Mouse (Mus musculus): ENCODE measurements around the gene Mpp2.

The Mpp2 gene

GRCm38 (mm10) chr11:102087931-102088898 is at the start of gene Mpp2:
Gene Mpp2 (minus strand): TSS chr11:102088515.
- no peak for DNase-seq (ENCODE audit: low read depth, low spot score)

GRCm38 (mm10) chr11:102137625-102138446 is 49.5 kb upstream of the Mpp2 start:
- DNase-seq (ENCODE audit: low read depth, low spot score): peak; percentile 66

GRCm38 (mm10) chr11:102134516-102134915 is 46.2 kb upstream of the Mpp2 start:
- no peak for DNase-seq (ENCODE audit: low read depth, low spot score)

GRCm38 (mm10) chr11:102117386-102117785 is 29.1 kb upstream of the Mpp2 start:
- no peak for DNase-seq (ENCODE audit: low read depth, low spot score)

GRCm38 (mm10) chr11:102116241-102116640 is 27.9 kb upstream of the Mpp2 start:
- DNase-seq (ENCODE audit: low read depth, low spot score): no peak

GRCm38 (mm10) chr11:102111576-102111975 is 23.3 kb upstream of the Mpp2 start:
- no peak for DNase-seq (ENCODE audit: low read depth, low spot score)

GRCm38 (mm10) chr11:102107732-102108131 is 19.4 kb upstream of the Mpp2 start, which contains the start of gene Pyy:
Gene Pyy (minus strand): TSS chr11:102107832.
- DNase-seq (ENCODE audit: low read depth, low spot score): no peak

- no peak for DNase-seq (ENCODE audit: low read depth, low spot score)
Observed at GRCm38 (mm10) chr11:102106911-102107310, 18.6 kb upstream of the Mpp2 start.

GRCm38 (mm10) chr11:102102485-102103258 is 14.4 kb upstream of the Mpp2 start:
- DNase-seq (ENCODE audit: low read depth, low spot score): peak; percentile 57

- DNase-seq (ENCODE audit: low read depth, low spot score): no peak
Observed at GRCm38 (mm10) chr11:102101219-102101618, 12.9 kb upstream of the Mpp2 start, which contains the start of gene Ppy. Gene Ppy (minus strand): TSS chr11:102101319.

GRCm38 (mm10) chr11:102096887-102097391 is 8.6 kb upstream of the Mpp2 start:
- DNase-seq (ENCODE audit: low read depth, low spot score): peak; percentile 92

- DNase-seq (ENCODE audit: low read depth, low spot score): no peak
Observed at GRCm38 (mm10) chr11:102096446-102096845, 8.1 kb upstream of the Mpp2 start.

- DNase-seq (ENCODE audit: low read depth, low spot score): no peak
Observed at GRCm38 (mm10) chr11:102095676-102096075, 7.4 kb upstream of the Mpp2 start.

GRCm38 (mm10) chr11:102089088-102089808 is 933 bp upstream of the Mpp2 start:
- DNase-seq (ENCODE audit: low read depth, low spot score): peak; percentile 35

GRCm38 (mm10) chr11:102087081-102087751 is 1.1 kb downstream of the Mpp2 start:
- DNase-seq (ENCODE audit: low read depth, low spot score): peak; percentile 74

GRCm38 (mm10) chr11:102086331-102086730 is 2.0 kb downstream of the Mpp2 start:
- no peak for DNase-seq (ENCODE audit: low read depth, low spot score)

GRCm38 (mm10) chr11:102084159-102084558 is 4.2 kb downstream of the Mpp2 start:
- DNase-seq (ENCODE audit: low read depth, low spot score): no peak

GRCm38 (mm10) chr11:102083193-102083592 is 5.1 kb downstream of the Mpp2 start:
- DNase-seq (ENCODE audit: low read depth, low spot score): no peak

GRCm38 (mm10) chr11:102082322-102082721 is 6.0 kb downstream of the Mpp2 start:
- no peak for DNase-seq (ENCODE audit: low read depth, low spot score)

- DNase-seq (ENCODE audit: low read depth, low spot score): no peak
Observed at GRCm38 (mm10) chr11:102073722-102074121, 14.6 kb downstream of the Mpp2 start.

All from A20 (cell line).